Mouse (Mus musculus) kidney, adult 2 months (tissue): ENCODE measurements at regions not wholly inside any gene's neighbourhood (a gene's known extent, or its start where the extent isn't known, plus 50 kb on each side); places are given as distances from the start of the nearest gene placed in this dataset.

Experiments
- DNase-seq: peaks from one replicate; pipeline ENCODE4 v3.0.0; 2021
- H3K27ac ChIP-seq: fragments of 200-500 bp; 2 replicates; pipeline ENCODE4 v1.5.1; 2012; ENCODE audit warnings: low read depth, low read length, control low read depth, inconsistent platforms; ENCODE audit not compliant: insufficient read depth
- H3K27me3 ChIP-seq: fragments of 200-500 bp; replicated peaks from 2 replicates; pipeline ENCODE4 v1.6.1; 2012; ENCODE audit warnings: mild to moderate bottlenecking, moderate library complexity, low read length, inconsistent platforms; ENCODE audit not compliant: control insufficient read depth, insufficient read depth
- H3K36me3 ChIP-seq: fragments of 200-500 bp; 2 replicates; pipeline ENCODE4 v1.6.1; 2012; ENCODE audit warnings: mild to moderate bottlenecking, moderate library complexity, low read length, inconsistent platforms; ENCODE audit not compliant: control insufficient read depth, insufficient read depth
- H3K4me1 ChIP-seq: fragments of 200-500 bp; 2 replicates; pipeline ENCODE4 v1.6.1; 2011; ENCODE audit warnings: low read length; ENCODE audit not compliant: control insufficient read depth, insufficient read depth
- H3K4me3 ChIP-seq: fragments of 200-500 bp; 2 replicates; pipeline ENCODE4 v1.5.1; 2011; ENCODE audit warnings: mild to moderate bottlenecking, low read depth, low read length, control low read depth; ENCODE audit not compliant: insufficient read depth
- CTCF ChIP-seq: fragments of 200-500 bp; conservative IDR thresholded peaks from 2 replicates; pipeline ENCODE4 v1.5.1; 2011; ENCODE audit warnings: low read depth, mild to moderate bottlenecking, control low read depth, low read length, moderate library complexity, mixed read lengths; ENCODE audit not compliant: insufficient read depth, insufficient read length
- POLR2A ChIP-seq: fragments of 200-500 bp; IDR thresholded peaks from one replicate; pipeline ENCODE4 v1.6.1; 2011; ENCODE audit warnings: low read depth, low read length, control low read depth
- whole genome bisulfite sequencing: fragments of 180-500 bp; shearing (Covaris S2); methylation state at CpG from one replicate; pipeline ENCODE4 v1.1.7; 2018; 5-methylcytosine and 5-hydroxymethylcytosine counted together

DNA sequence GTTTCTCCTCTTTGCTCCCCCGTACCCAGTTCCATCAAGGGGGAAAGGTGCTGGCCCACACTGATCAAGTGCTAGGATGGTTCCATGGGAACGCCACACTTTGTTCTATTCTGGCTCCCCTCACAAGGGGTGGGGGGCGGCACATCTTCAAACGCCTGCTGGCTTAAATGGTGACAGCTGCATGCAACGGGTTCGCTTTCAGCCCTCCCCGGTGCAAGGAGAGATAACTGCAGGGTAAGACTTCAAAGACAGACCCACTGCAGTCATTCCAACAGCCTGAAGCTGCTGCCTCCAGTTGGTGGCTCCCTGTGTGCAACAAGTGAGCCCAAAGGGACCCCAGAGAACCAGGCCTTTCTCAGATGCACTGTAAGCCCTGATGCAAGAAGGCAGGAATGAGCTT lies 173.9 kb upstream of the Lef1 start:
- no peaks in the 10 kb centered on the region; the same call in 1 of the 2 replicates for H3K27me3 ChIP-seq
- H3K27ac ChIP-seq: no peak overlapping the region
- no peak for DNase-seq
- TF ChIP-seq POLR2A (no peak), CTCF (no peak)
- H3K36me3 ChIP-seq: no peaks in the 10 kb centered on the region
- 58% methylated on average over 7 of the region's 7 CpGs for WGBS
- no peaks in the 10 kb centered on the region for H3K4me1 ChIP-seq
- H3K4me3 ChIP-seq: no peak overlapping the region

DNA sequence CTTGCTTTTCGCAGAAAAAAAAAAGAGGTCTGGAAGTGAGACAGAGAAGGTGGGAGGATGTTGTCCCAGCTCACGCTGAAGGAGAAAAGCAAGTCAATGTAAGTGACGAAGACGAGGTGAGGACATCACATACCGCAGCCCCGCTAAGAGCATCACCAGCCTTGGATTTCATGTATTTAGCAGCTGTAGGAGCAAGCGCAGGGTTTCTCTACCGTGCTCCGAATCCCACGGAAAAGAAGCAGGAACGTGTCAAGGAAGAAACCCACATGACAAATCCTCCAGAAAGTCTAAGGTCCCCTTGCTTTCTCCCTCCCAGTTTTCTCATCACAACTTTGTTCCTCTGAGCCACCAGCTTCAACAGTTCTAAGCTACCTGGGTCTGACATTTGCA lies 174.3 kb upstream of the Lef1 start:
- WGBS: 43% methylated on average over 11 of the region's 11 CpGs

DNA sequence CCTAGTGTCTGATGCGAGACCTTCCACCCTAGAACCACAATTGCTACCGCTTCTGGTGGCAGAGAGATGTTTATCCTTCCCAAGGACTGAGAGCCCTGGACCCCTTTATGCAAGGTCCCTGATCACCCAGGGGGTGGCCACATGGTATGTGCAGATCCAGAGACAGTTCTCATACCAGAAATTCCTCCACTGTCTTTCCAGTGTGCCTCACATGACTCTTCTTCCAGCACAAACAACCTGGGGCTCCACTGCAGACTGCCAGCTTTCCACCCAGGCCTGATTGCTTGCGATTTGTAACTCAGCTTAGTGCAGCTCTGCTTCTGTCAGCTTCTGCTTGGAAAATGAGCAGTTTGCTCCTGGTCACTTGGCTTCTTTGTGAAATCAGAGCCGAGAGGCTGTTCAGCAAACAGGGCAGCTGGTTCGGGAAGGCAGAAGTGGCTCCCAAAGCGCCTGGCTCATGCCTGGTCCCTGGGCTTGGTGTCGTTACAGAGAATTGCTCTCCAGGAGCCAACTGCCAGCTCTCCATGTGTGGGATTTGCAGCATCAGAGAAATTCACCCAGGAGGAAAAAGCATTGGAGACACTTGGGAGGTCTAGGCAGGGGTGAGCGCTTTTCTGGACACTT lies 174.9 kb upstream of the Lef1 start:
- 56% methylated on average over 8 of the region's 8 CpGs for WGBS
- Histone ChIP-seq H3K27me3 (no peaks in the 10 kb centered on the region; the same call in 1 of the 2 replicates), H3K4me3 (no peak overlapping the region), H3K27ac (no peak overlapping the region), H3K36me3 (no peaks in the 10 kb centered on the region), H3K4me1 (no peaks in the 10 kb centered on the region)
- no peak for TF ChIP-seq CTCF
- TF ChIP-seq POLR2A: no peak
- DNase-seq: no peak

More for the DNA sequence above, 174.3 kb upstream of the Lef1 start:
- no peak for TF ChIP-seq CTCF
- no peak for TF ChIP-seq POLR2A
- no peak overlapping the region for H3K27ac ChIP-seq
- H3K36me3 ChIP-seq: no peaks in the 10 kb centered on the region
- H3K4me3 ChIP-seq: no peak overlapping the region
- no peaks in the 10 kb centered on the region; the same call in 1 of the 2 replicates for H3K27me3 ChIP-seq
- no peak for DNase-seq
- no peaks in the 10 kb centered on the region for H3K4me1 ChIP-seq

DNA sequence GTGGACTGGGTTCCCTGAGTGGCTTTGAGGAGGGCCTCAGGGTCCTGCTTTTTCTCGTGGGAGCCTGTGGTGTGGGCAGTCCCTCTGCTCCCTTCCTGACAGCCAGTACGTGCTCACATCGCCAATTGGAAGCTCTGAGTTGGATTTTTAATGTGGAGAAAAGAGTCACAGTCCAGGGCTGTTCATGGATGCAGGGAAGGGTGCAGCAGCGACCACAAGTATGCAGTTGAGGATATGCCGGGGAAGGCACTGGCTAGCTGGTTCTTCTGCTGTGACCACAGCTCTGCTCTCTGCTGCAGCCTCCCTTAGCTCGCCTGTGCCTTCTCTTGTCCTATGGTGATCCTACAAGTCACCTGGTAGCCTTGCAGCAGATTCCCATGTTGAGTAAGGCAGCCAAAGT lies 177.5 kb upstream of the Lef1 start:
- H3K36me3 ChIP-seq: no peaks in the 10 kb centered on the region
- H3K4me1 ChIP-seq: no peaks in the 10 kb centered on the region
- no peak for DNase-seq
- no peak overlapping the region for H3K4me3 ChIP-seq
- no peak for TF ChIP-seq CTCF
- no peak for TF ChIP-seq POLR2A
- 65% methylated on average over 6 of the region's 6 CpGs for WGBS
- H3K27me3 ChIP-seq: no peaks in the 10 kb centered on the region; the same call in 1 of the 2 replicates
- no peak overlapping the region for H3K27ac ChIP-seq

DNA sequence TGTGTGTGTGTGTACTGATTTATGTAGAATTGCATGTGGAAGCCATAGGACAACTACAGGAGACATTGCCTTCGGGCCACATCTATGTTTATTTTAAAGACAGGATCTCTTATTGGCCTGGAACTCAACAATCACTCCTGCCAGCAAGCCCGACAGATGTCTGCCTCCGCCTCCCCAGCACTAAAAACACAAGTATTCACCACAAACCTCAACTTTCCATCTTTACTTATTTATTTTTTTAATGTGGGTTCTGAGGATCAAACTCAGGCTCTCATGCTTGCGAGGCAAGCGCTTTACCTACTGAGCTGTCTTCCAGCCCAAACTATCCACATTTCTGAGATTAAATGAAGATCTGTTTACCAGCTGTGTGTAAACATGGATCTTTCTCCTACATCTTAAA lies 178.0 kb upstream of the Lef1 start:
- WGBS: 84% methylated on average over 5 of the region's 5 CpGs
- Histone ChIP-seq H3K27me3 (no peaks in the 10 kb centered on the region; the same call in 1 of the 2 replicates), H3K36me3 (no peaks in the 10 kb centered on the region), H3K4me3 (no peak overlapping the region), H3K4me1 (no peaks in the 10 kb centered on the region), H3K27ac (no peak overlapping the region)
- TF ChIP-seq CTCF (no peak), POLR2A (no peak)
- no peak for DNase-seq

DNA sequence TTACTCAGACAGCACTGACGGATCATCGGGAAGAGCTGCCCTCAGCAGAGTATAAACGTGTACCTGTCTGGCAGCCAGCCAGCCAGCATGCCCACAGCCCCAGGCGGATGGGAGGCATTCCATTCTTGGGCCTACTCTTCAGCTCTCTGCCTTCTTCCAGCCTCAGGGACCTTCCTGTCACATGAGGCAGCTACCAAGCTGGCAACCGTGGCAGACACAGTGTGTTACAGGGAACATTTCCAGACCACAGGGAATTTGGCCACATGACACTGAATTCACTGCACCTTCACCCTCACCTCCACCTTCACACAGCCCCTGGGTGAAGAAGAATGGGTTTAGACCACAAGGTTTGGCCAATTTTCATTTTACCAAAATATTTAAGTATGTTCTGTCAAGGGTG lies 185.3 kb upstream of the Lef1 start:
- H3K36me3 ChIP-seq: no peaks in the 10 kb centered on the region
- DNase-seq: no peak
- no peak overlapping the region for H3K4me3 ChIP-seq
- 59% methylated on average over 5 of the region's 5 CpGs for WGBS
- H3K27ac ChIP-seq: no peak overlapping the region
- H3K27me3 ChIP-seq: no peaks in the 10 kb centered on the region
- TF ChIP-seq CTCF (no peak), POLR2A (no peak)
- H3K4me1 ChIP-seq: no peaks in the 10 kb centered on the region

DNA sequence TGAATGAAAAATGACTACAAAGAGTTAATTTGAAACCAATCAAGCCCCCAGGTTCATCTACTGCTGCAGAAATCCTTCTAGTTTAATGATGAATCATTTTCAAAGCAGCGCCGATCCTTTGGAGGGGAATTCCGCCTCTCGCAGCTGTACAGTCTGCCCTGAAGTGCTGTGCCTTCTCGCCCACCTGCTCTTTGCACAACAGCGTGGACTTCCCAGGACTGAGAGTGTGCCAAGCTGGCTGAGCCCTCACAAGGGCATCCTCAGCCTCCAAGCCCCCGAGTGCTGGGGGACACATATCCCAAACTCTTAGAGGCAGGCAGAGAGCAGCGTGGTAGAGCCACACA lies 186.7 kb upstream of the Lef1 start:
- DNase-seq: no peak
- Histone ChIP-seq H3K27ac (no peak overlapping the region), H3K4me3 (no peak overlapping the region), H3K36me3 (no peaks in the 10 kb centered on the region), H3K4me1 (no peaks in the 10 kb centered on the region), H3K27me3 (no peaks in the 10 kb centered on the region)
- no peak for TF ChIP-seq CTCF
- no peak for TF ChIP-seq POLR2A
- WGBS: 29% methylated on average over 8 of the region's 8 CpGs
